Mouse (Mus musculus): Measurements from ENCODE around the gene Dpf3. TPM values are rescaled to one million over a fixed set of nuclear protein-coding genes. Genes with fewer than 3 reads are reported as not detected.

Gene Dpf3
- polyA plus RNA-seq, 1 experiment from 2014 or later, result 6.7 TPM

DNA sequence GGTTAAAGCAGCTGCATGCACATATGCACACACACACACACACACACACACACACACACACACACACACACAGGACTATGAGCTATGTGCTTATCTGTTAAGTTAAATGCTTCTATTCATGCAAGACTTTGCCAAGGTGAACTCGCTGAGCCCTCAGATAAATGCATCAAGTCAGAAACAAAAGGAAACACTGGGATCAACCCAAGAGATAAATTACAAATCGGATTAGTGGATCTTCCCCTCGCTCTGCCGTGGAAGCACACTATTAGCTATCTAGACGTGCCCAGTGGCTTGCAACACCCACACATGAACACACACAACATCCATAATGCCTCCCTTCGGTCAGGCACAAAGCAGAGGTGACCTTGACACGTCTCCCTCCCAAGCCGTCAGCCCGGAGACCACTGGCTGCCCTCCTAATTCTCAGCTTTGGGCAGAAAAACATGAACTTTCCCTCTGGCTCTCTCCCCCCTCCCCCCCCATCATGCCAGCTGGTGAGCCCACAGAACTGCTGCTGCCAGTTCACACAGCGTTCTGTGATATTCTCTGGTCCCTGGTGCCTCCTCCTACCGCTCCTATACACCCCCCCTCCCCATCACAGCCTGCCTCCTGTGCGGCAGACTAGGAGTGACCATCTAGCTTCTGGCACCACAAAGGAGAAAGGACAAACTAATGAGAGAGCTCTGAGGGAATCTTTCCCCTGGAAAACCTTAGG lies 317.9 kb downstream of the Dpf3 start:
- Histone ChIP-seq H3K4me2 (no peak overlapping the region), H3K9me3 (replicated peaks) (no peaks in the 10 kb centered on the region), H3K27ac (replicated peaks) (no peak overlapping the region), H3K27me3 (peaks cover 7% of the 10 kb centered on the region; the same call in 1 of the 2 replicates), H3K9ac (no peak overlapping the region), H3K36me3 (replicated peaks) (no peaks in the 10 kb centered on the region), H3K4me3 (replicated peaks) (no peak overlapping the region), H3K4me1 (replicated peaks) (peaks cover 16% of the 10 kb centered on the region)
- no peak for ATAC-seq (ENCODE audit: insufficient read depth)
- WGBS (ENCODE audit: insufficient replicate concordance), result 34% methylated on average over 12 of the region's 12 CpGs

DNA sequence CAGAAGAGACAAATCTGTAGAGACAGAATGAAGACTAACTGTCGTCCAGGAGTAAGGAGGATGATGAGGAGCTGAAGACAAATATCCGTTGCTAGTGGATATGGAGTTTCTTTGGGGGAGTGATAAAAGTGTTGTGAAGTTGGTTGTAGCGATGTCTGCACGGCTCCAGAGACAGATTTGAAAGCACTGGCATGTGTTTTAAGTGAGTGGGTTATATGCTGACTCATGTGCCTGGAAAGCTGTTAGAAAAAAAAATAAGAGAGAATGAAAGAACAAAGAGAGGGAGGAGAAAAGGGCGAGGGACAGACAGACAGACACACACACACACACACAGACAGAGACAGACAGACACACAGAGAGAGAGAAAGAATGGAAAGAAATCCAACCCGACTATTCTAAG lies 319.2 kb downstream of the Dpf3 start:
- WGBS (ENCODE audit: insufficient replicate concordance), result 53% methylated on average over 6 of the region's 6 CpGs
- H3K4me1 ChIP-seq (replicated peaks), result peaks cover 28% of the 10 kb centered on the region
- no peak overlapping the region for H3K9ac ChIP-seq
- no peak overlapping the region for H3K4me3 ChIP-seq (replicated peaks)
- H3K27ac ChIP-seq (replicated peaks), result no peak overlapping the region
- H3K4me2 ChIP-seq, result no peak overlapping the region
- no peaks in the 10 kb centered on the region for H3K36me3 ChIP-seq (replicated peaks)
- H3K27me3 ChIP-seq, result peaks cover 7% of the 10 kb centered on the region; the same call in 1 of the 2 replicates
- ATAC-seq (ENCODE audit: insufficient read depth), result no peak
- H3K9me3 ChIP-seq (replicated peaks), result no peaks in the 10 kb centered on the region

DNA sequence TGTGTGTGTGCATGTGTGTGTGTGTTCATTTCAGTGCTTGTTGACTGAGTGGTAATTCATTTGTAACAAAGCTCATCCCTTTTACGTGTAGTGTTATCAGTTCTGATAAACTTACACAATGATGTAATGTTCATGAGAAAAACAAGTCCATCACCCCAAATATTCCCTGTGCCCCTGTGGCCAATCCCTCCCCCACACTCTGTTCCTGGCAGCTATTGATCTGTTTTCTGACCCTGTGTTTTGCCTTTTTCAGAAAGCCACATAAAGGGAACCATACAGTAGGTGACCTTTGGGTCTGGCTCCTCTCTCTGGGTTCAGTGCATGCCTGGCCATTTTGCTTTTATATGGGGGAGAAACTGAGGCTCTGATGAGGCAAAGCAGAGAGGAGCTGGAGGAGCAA lies 322.5 kb downstream of the Dpf3 start:
- ATAC-seq (ENCODE audit: insufficient read depth), result peak; percentile 14; the same call in 1 of the 2 replicates
- 46% methylated on average over 1 of the region's 1 CpGs for WGBS (ENCODE audit: insufficient replicate concordance)

More for the DNA sequence above, 322.5 kb downstream of the Dpf3 start:
- H3K9ac ChIP-seq, result no peak overlapping the region
- peaks cover 28% of the 10 kb centered on the region for H3K4me1 ChIP-seq (replicated peaks)
- no peaks in the 10 kb centered on the region for H3K9me3 ChIP-seq (replicated peaks)
- no peak overlapping the region for H3K4me2 ChIP-seq
- no peaks in the 10 kb centered on the region for H3K36me3 ChIP-seq (replicated peaks)
- no peaks in the 10 kb centered on the region; the same call in 1 of the 2 replicates for H3K27me3 ChIP-seq
- no peak overlapping the region for H3K27ac ChIP-seq (replicated peaks)
- H3K4me3 ChIP-seq (replicated peaks), result no peak overlapping the region

Other genes starting within 250 kb of the Dpf3 start
- 11.9 and 14.9 TPM in 2 replicates for gene Dcaf4, start 32.8 kb upstream of the Dpf3 start, polyA plus RNA-seq (2015; fragmentation: Nextera tagmentation; extraction: Ambion mirVana)
- 7.8 and 8.8 TPM in 2 replicates for gene Zfyve1, start 109.5 kb upstream of the Dpf3 start, polyA plus RNA-seq (2015; fragmentation: Nextera tagmentation; extraction: Ambion mirVana)
- gene Rbm25, start 143.5 kb upstream of the Dpf3 start, polyA plus RNA-seq (2015; fragmentation: Nextera tagmentation; extraction: Ambion mirVana), result 92.7 and 93.2 TPM in 2 replicates
- 20.4 and 21.2 TPM in 2 replicates for gene Psen1, start 200.4 kb upstream of the Dpf3 start, polyA plus RNA-seq (2015; fragmentation: Nextera tagmentation; extraction: Ambion mirVana)

Measured in liver, embryonic 15.5 days (tissue).